In the genomic region with DNA sequence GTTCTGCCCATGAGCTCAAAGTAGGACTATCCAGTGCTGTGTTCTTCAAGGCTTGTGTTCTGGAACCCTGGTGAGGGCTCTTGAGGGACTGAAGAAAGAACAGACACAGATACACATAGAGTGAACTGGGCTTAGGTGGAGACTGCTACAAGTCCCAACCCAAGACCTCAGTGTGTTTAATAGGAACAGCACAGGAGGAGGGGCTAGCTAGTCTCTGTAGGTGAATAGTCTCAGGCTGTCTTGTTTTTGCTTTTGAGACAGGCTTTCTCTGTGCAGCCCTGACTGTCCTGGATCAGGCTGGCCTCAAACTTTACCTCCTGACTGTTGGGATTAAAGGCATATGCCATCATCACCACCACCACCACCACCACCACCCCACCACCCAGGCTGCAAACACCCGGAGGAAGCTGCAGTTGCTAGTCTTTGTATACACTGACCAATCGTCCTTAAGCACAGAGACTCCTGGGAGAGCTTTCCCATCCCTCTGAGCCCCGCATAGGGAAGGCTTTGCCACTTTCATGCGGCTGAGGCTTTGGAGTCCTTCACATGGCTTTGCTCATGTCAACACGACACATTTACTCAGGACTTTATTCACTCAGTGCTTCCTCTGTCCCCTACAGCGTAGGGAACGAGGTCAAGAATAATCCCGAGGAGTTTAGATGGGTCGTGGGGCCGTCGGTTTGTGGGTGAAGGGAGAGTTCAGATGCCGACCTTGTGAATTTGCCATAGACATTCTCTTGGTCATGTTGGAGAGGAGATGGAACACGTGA, we compare ENCODE assay signal across 20 mouse cellular contexts. TPM values are rescaled to one million over a fixed set of nuclear protein-coding genes. Genes with fewer than 3 reads are reported as not detected.
DNase-seq lines count a peak whose midpoint lies in the region; ATAC-seq and TF ChIP-seq lines count a peak whose summit lies in the region.
"Had no signal": no experiment of that assay in that cellular context is flagged by ENCODE, and none has a peak within 500 bp of the region (broad histone marks: within the 10 kb centered on the region; RNA-seq: fewer than 3 reads in every experiment).

No protein-coding gene starts in this region.

- H3K9ac ChIP-seq in heart, adult 2 months (ENCODE audit: low read depth, low read length) = no peak overlapping the region
- H3K9ac ChIP-seq in midbrain, embryonic 11.5 days (ENCODE audit: low read length) = no peak overlapping the region
- no peak overlapping the region for H3K9ac ChIP-seq in midbrain, embryonic 15.5 days
- H3K9ac ChIP-seq: embryonic facial prominence, embryonic 12.5 days; forebrain, embryonic 13.5 days; forebrain, embryonic 15.5 days; forebrain, postnatal 0 days had no signal

- peak; percentile 46 for DNase-seq in cerebellum, adult 11-12 months
- DNase-seq in cerebellum, postnatal 14 days = no peak
- DNase-seq in heart, adult 11 months = peak; percentile 71
- DNase-seq in heart, adult 2 months = no peak
- DNase-seq in midbrain, embryonic 11.5 days (ENCODE audit: low spot score, missing footprints) = peak; percentile 71
- DNase-seq: adrenal gland, adult 2 months; adrenal gland, postnatal 10 days; adrenal gland, postnatal 25 days; B cell, adult 2 months; cerebellum, adult 11 months; cerebellum, adult 8-10 months; cerebellum, postnatal 10 days; cerebellum, postnatal 36 days; embryo, embryonic 11 days; forebrain, postnatal 0 days had no signal

- H3K27ac ChIP-seq in heart, adult 2 months = no peak overlapping the region
- H3K27ac ChIP-seq in midbrain, embryonic 11.5 days (ENCODE audit: low read depth, low read length) = no peak overlapping the region
- no peak overlapping the region for H3K27ac ChIP-seq in midbrain, embryonic 15.5 days
- H3K27ac ChIP-seq: embryonic facial prominence, embryonic 12.5 days; forebrain, embryonic 13.5 days; forebrain, embryonic 15.5 days had no signal

- H3K79me2 ChIP-seq in heart, adult 2 months (replicated peaks; ENCODE audit: control insufficient read depth, insufficient read depth, low read length) = no peaks in the 10 kb centered on the region

- H3K36me3 ChIP-seq in heart, adult 2 months (ENCODE audit: control insufficient read depth, insufficient read depth, low read length) = no peaks in the 10 kb centered on the region
- no peaks in the 10 kb centered on the region for H3K36me3 ChIP-seq in midbrain, embryonic 11.5 days (ENCODE audit: control insufficient read depth, insufficient read depth, low read length)
- H3K36me3 ChIP-seq in midbrain, embryonic 15.5 days (replicated peaks) = no peaks in the 10 kb centered on the region
- H3K36me3 ChIP-seq: embryonic facial prominence, embryonic 12.5 days; forebrain, embryonic 15.5 days had no signal

- 75% methylated on average over 13 of the region's 13 CpGs for WGBS in heart, adult 2 months
- 84% methylated on average over 13 of the region's 13 CpGs for WGBS in midbrain, embryonic 11.5 days
- WGBS in midbrain, embryonic 15.5 days = 86% methylated on average over 13 of the region's 13 CpGs

- no peak for ATAC-seq in midbrain, embryonic 11.5 days (ENCODE audit: low FRiP score)
- ATAC-seq in midbrain, embryonic 15.5 days (replicated peaks) = no peak
- ATAC-seq: forebrain, embryonic 13.5 days; forebrain, embryonic 15.5 days; forebrain, postnatal 0 days had no signal

- H3K27me3 ChIP-seq in heart, adult 2 months (ENCODE audit: control insufficient read depth, insufficient read depth, low read length) = no peaks in the 10 kb centered on the region
- H3K27me3 ChIP-seq in midbrain, embryonic 11.5 days (ENCODE audit: control insufficient read depth, insufficient read depth, low read length) = no peaks in the 10 kb centered on the region
- H3K27me3 ChIP-seq in midbrain, embryonic 15.5 days (replicated peaks) = no peaks in the 10 kb centered on the region
- H3K27me3 ChIP-seq: embryonic facial prominence, embryonic 12.5 days; forebrain, embryonic 13.5 days; forebrain, embryonic 15.5 days had no signal

- no peak overlapping the region for H3K4me2 ChIP-seq in midbrain, embryonic 11.5 days
- no peak overlapping the region for H3K4me2 ChIP-seq in midbrain, embryonic 15.5 days
- H3K4me2 ChIP-seq: embryonic facial prominence, embryonic 12.5 days; forebrain, embryonic 13.5 days had no signal

- no peak for TF ChIP-seq EP300 in heart, adult 2 months (IDR thresholded peaks at IDR 0.05; ENCODE audit: insufficient read depth, low read depth, low read length)

- H3K9me3 ChIP-seq in midbrain, embryonic 11.5 days (ENCODE audit: control insufficient read depth, low read length) = no peaks in the 10 kb centered on the region
- 0 out of 2 replicates have a peak, but pooled peaks cover 3% of the 10 kb centered on the region for H3K9me3 ChIP-seq in midbrain, embryonic 15.5 days

- no peak for TF ChIP-seq POLR2A in heart, adult 2 months (IDR thresholded peaks at IDR 0.05; ENCODE audit: insufficient read depth, low read depth, low read length)

- intact Hi-C loops in heart, adult 2 months (cut with DNase I) = no loop called here

- H3K4me3 ChIP-seq in heart, adult 2 months = no peak overlapping the region
- no peak overlapping the region for H3K4me3 ChIP-seq in midbrain, embryonic 11.5 days (ENCODE audit: low read depth, low read length)
- no peak overlapping the region for H3K4me3 ChIP-seq in midbrain, embryonic 15.5 days
- H3K4me3 ChIP-seq: embryonic facial prominence, embryonic 12.5 days; forebrain, embryonic 13.5 days; forebrain, embryonic 15.5 days had no signal

- H3K4me1 ChIP-seq in heart, adult 2 months (ENCODE audit: control insufficient read depth, insufficient read depth, low read length) = no peaks in the 10 kb centered on the region; the same call in 1 of the 2 replicates
- no peaks in the 10 kb centered on the region for H3K4me1 ChIP-seq in midbrain, embryonic 11.5 days (ENCODE audit: control insufficient read depth, insufficient read depth, low read length)
- H3K4me1 ChIP-seq in midbrain, embryonic 15.5 days = no peaks in the 10 kb centered on the region
- H3K4me1 ChIP-seq: embryonic facial prominence, embryonic 12.5 days; forebrain, embryonic 13.5 days had no signal

- TF ChIP-seq CTCF in heart, adult 2 months (IDR thresholded peaks at IDR 0.05) = no peak

RNA-seq across cellular contexts. Expression of a gene that starts 22.9 kb away (rescaled TPM):
- total RNA-seq in heart, adult 2 months (2021) = 10 to 100 TPM; 25.4 to 38.9 TPM
- 15.3 and 35.4 TPM in 2 replicates for polyA plus RNA-seq in heart, adult 2 months (2012; rRNA removed)
- polyA plus RNA-seq in midbrain, embryonic 11.5 days (2014; fragmentation: Nextera tagmentation; extraction: Ambion mirVana) = 2.0 TPM in 2 replicates
- polyA plus RNA-seq in midbrain, embryonic 15.5 days (2015; fragmentation: Nextera tagmentation; extraction: Ambion mirVana) = 36.9 and 42.9 TPM in 2 replicates
- total RNA-seq: MEL had no signal

Comparison
In these comparisons a context has a peak if more than half of its experiments do, and no peak if none do; other contexts are left out.
1. DNase-seq: peak in cerebellum, adult 11-12 months (single experiment), heart, adult 11 months (single experiment) and midbrain, embryonic 11.5 days (single experiment); none in cerebellum, postnatal 14 days (0 of 2) and heart, adult 2 months (0 of 2).